22 mouse cellular contexts compared by ENCODE assay signal in the genomic region with DNA sequence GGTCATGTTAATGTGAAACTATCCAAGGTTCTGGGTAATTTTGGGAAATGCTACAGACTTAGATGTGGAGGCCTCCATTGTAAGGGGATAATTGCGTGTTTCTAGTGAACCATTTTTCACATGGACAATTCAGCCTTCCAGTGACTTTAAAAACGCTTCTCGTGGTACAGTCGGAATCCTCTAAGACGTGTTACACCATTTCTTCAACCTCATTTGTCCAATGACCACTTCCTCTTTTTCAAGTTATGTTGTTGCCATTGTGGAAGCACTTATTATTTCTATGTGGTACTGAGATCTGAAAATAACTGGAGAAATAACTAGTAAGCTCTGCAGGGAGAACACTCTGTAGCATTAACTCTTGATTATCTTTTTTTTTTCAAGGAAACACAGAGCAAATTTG.
DNase-seq lines count a peak whose midpoint lies in the region; ATAC-seq lines count a peak whose summit lies in the region.
"Had no signal": no experiment of that assay in that cellular context is flagged by ENCODE, and none has a peak within 500 bp of the region (broad histone marks: within the 10 kb centered on the region; RNA-seq: fewer than 3 reads in every experiment).

No protein-coding gene starts in this region.

- DNase-seq in 416B (ENCODE audit: low read depth) (peak; percentile 3), adipocyte (ENCODE audit: low spot score) (no peak)
- DNase-seq in spleen, adult 18-20 months: no peak
- no peak for DNase-seq in lung, postnatal 10 days
- DNase-seq in adrenal gland, postnatal 14 days: no peak
- DNase-seq: adrenal gland, adult 2 months; adrenal gland, adult 8-10 months; adrenal gland, postnatal 10 days; adrenal gland, postnatal 25 days; adrenal gland, postnatal 36 days; B cell, adult 2 months; cerebellum, adult 11 months; cerebellum, adult 11-12 months; cerebellum, adult 18-20 months; cerebellum, adult 2 months; cerebellum, adult 8-10 months had no signal

- ATAC-seq in granulocyte monocyte progenitor cell, adult 5-6 weeks (replicated peaks; ENCODE audit: poor library complexity, severe bottlenecking): peak; percentile 58
- ATAC-seq in megakaryocyte, adult 5-6 weeks (ENCODE audit: poor library complexity, severe bottlenecking): peak; percentile 66
- ATAC-seq in megakaryocyte progenitor cell, adult 5-6 weeks (replicated peaks; ENCODE audit: poor library complexity): peak; percentile 50
- ATAC-seq: activated CD4-positive, CD25-positive, alpha-beta regulatory T cell, adult 4 months; CD4-positive, CD25-positive, alpha-beta regulatory T cell, adult 4 months; Patski had no signal
